Mouse (Mus musculus) liver, embryonic 14.5 days (tissue): ENCODE results near the gene Hps5.
"Not testable (repeated sequence)": the region's sequence is repeated elsewhere in the genome, so short reads cannot be mapped to it uniquely, and the experiment has no call there.

Experiments used
- CTCF ChIP-seq: IDR thresholded peaks from 2 replicates; pipeline ENCODE4 v1.5.1; 2016; ENCODE audit warnings: antibody characterized with exemption, low read depth, control low read depth
- EP300 ChIP-seq: IDR thresholded peaks from 2 replicates; pipeline ENCODE4 v1.6.1; 2016; ENCODE audit warnings: antibody characterized with exemption, low read depth

- TF ChIP-seq CTCF, EP300: not testable (repeated sequence)
Observed at GRCm38 (mm10) chr7:46832112-46832810, 36.4 kb upstream of the Hps5 start.
